Mouse (Mus musculus) liver, embryonic 13.5 days (tissue): ENCODE measurements around the gene Kynu. TPM values are rescaled to one million over a fixed set of nuclear protein-coding genes. Genes with fewer than 3 reads are reported as not detected.

Experiments
- ATAC-seq: fragments of 200-750 bp; cut with Nextera tagmentation; 2 replicates; pipeline ENCODE4 v1.8.0; 2017; ENCODE audit warnings: low read depth, mild to moderate bottlenecking, moderate number of reproducible peaks, moderate library complexity
- DNase-seq: peaks from one replicate; pipeline ENCODE4 v3.0.0; 2022
- H3K27ac ChIP-seq: fragments of 300-500 bp; sonication (generic); 2 replicates; pipeline ENCODE4 v1.5.1; 2015; ENCODE audit warnings: moderate library complexity, mild to moderate bottlenecking, inconsistent platforms
- H3K27me3 ChIP-seq: fragments of 300-500 bp; sonication (generic); 2 replicates; pipeline ENCODE4 v1.6.1; 2015; ENCODE audit warnings: mild to moderate bottlenecking, inconsistent platforms
- H3K36me3 ChIP-seq: fragments of 300-500 bp; sonication (generic); 2 replicates; pipeline ENCODE4 v1.6.1; 2015; ENCODE audit warnings: mild to moderate bottlenecking, inconsistent platforms
- H3K4me1 ChIP-seq: fragments of 300-500 bp; sonication (generic); replicated peaks from 2 replicates; pipeline ENCODE4 v1.6.1; 2015; ENCODE audit warnings: inconsistent platforms
- H3K4me2 ChIP-seq: fragments of 300-500 bp; sonication (generic); 2 replicates; pipeline ENCODE4 v1.6.1; 2015; ENCODE audit warnings: inconsistent platforms, mild to moderate bottlenecking, moderate library complexity
- H3K4me3 ChIP-seq: fragments of 300-500 bp; sonication (generic); replicated peaks from 2 replicates; pipeline ENCODE4 v1.5.1; 2015; ENCODE audit warnings: mild to moderate bottlenecking, inconsistent platforms
- H3K9ac ChIP-seq: fragments of 300-500 bp; sonication (generic); 2 replicates; pipeline ENCODE4 v1.6.1; 2015; ENCODE audit warnings: mild to moderate bottlenecking, inconsistent platforms
- H3K9me3 ChIP-seq: fragments of 300-500 bp; sonication (generic); replicated peaks from 2 replicates; pipeline ENCODE4 v1.6.1; 2016; ENCODE audit warnings: inconsistent platforms
- WGBS: fragments of 180-500 bp; shearing (Covaris S2); methylation state at CpG from one replicate; pipeline ENCODE4 v1.1.7; 2015; ENCODE audit not compliant: insufficient replicate concordance; 5-methylcytosine and 5-hydroxymethylcytosine counted together
- polyA plus RNA-seq: library from polyadenylated mRNA; unstranded; fragments of >200 nt; fragmentation: Nextera tagmentation; extraction: Ambion mirVana; gene quantifications from 2 replicates; pipeline ENCODE4 v1.2.1, GENCODE M21; 2015

Gene Kynu
- polyA plus RNA-seq: 1.1 and 1.3 TPM in 2 replicates

GRCm38 (mm10) chr2:43555062-43555888 is at the start of gene Kynu:
Gene Kynu, plus strand, starts transcription at chr2:43555329.
- Histone ChIP-seq H3K9me3 (no peaks in the 10 kb centered on the region), H3K36me3 (no peaks in the 10 kb centered on the region), H3K9ac (no peak within 1 kb of the TSS), H3K4me1 (no peaks in the 10 kb centered on the region), H3K27me3 (no peaks in the 10 kb centered on the region), H3K4me3 (no peak within 1 kb of the TSS), H3K27ac (no peak within 1 kb of the TSS), H3K4me2 (peak within 1 kb of the TSS; percentile 35; the same call in 1 of the 2 replicates)
- 24% methylated on average over 9 of the region's 9 CpGs for WGBS
- DNase-seq (no peak), ATAC-seq (peak; percentile 36; the same call in 1 of the 2 replicates)

GRCm38 (mm10) chr2:43506182-43506581 is 48.9 kb upstream of the Kynu start:
- Histone ChIP-seq H3K4me2 (no peak overlapping the region), H3K36me3 (no peaks in the 10 kb centered on the region), H3K4me3 (no peak overlapping the region), H3K27ac (no peak overlapping the region), H3K27me3 (no peaks in the 10 kb centered on the region), H3K4me1 (no peaks in the 10 kb centered on the region), H3K9me3 (no peaks in the 10 kb centered on the region), H3K9ac (no peak overlapping the region)
- ATAC-seq (no peak), DNase-seq (no peak)
- WGBS: 82% methylated on average over 3 of the region's 3 CpGs

- DNase-seq (no peak), ATAC-seq (no peak)
- Histone ChIP-seq H3K9ac (no peak overlapping the region), H3K4me2 (no peak overlapping the region), H3K4me3 (no peak overlapping the region), H3K9me3 (no peaks in the 10 kb centered on the region), H3K4me1 (no peaks in the 10 kb centered on the region), H3K36me3 (no peaks in the 10 kb centered on the region), H3K27ac (no peak overlapping the region), H3K27me3 (no peaks in the 10 kb centered on the region)
- WGBS: 58% methylated on average over 7 of the region's 7 CpGs
Observed at GRCm38 (mm10) chr2:43513852-43514251, 41.3 kb upstream of the Kynu start.

- Histone ChIP-seq H3K27me3 (no peaks in the 10 kb centered on the region), H3K27ac (no peak overlapping the region), H3K9ac (no peak overlapping the region), H3K36me3 (no peaks in the 10 kb centered on the region), H3K4me3 (no peak overlapping the region), H3K4me1 (no peaks in the 10 kb centered on the region), H3K9me3 (no peaks in the 10 kb centered on the region), H3K4me2 (no peak overlapping the region)
- no peak for DNase-seq
- no peak for ATAC-seq
- 50% methylated on average over 2 of the region's 2 CpGs for WGBS
Observed at GRCm38 (mm10) chr2:43534417-43534816, 20.7 kb upstream of the Kynu start.

GRCm38 (mm10) chr2:43542615-43543014 is 12.5 kb upstream of the Kynu start:
- ATAC-seq: no peak
- 56% methylated on average over 3 of the region's 3 CpGs for WGBS
- H3K4me1 ChIP-seq: no peaks in the 10 kb centered on the region

GRCm38 (mm10) chr2:43545665-43546064 is 9.5 kb upstream of the Kynu start:
- DNase-seq (no peak), ATAC-seq (no peak)
- Histone ChIP-seq H3K4me1 (no peaks in the 10 kb centered on the region), H3K36me3 (no peaks in the 10 kb centered on the region), H3K27ac (no peak overlapping the region), H3K9me3 (no peaks in the 10 kb centered on the region), H3K9ac (no peak overlapping the region), H3K4me3 (no peak overlapping the region), H3K4me2 (no peak overlapping the region), H3K27me3 (no peaks in the 10 kb centered on the region; the same call in 1 of the 2 replicates)
- WGBS: 26% methylated on average over 3 of the region's 3 CpGs

More at GRCm38 (mm10) chr2:43542615-43543014, 12.5 kb upstream of the Kynu start:
- no peaks in the 10 kb centered on the region for H3K9me3 ChIP-seq
- no peaks in the 10 kb centered on the region for H3K36me3 ChIP-seq
- H3K4me2 ChIP-seq: no peak overlapping the region
- no peak overlapping the region for H3K4me3 ChIP-seq
- no peaks in the 10 kb centered on the region for H3K27me3 ChIP-seq
- H3K9ac ChIP-seq: no peak overlapping the region
- H3K27ac ChIP-seq: no peak overlapping the region
- no peak for DNase-seq

- no peaks in the 10 kb centered on the region; the same call in 1 of the 2 replicates for H3K27me3 ChIP-seq
- no peak overlapping the region for H3K9ac ChIP-seq
- no peak overlapping the region for H3K4me2 ChIP-seq
- H3K36me3 ChIP-seq: no peaks in the 10 kb centered on the region
- H3K9me3 ChIP-seq: no peaks in the 10 kb centered on the region
- H3K4me1 ChIP-seq: no peaks in the 10 kb centered on the region
- DNase-seq: no peak
- 45% methylated on average over 1 of the region's 1 CpGs for WGBS
- no peak overlapping the region for H3K27ac ChIP-seq
- no peak overlapping the region for H3K4me3 ChIP-seq
- ATAC-seq: no peak
Observed at GRCm38 (mm10) chr2:43546448-43546847, 8.7 kb upstream of the Kynu start.

- WGBS: 64% methylated on average over 4 of the region's 4 CpGs
- H3K9ac ChIP-seq: no peak overlapping the region
- no peak for ATAC-seq
- H3K27ac ChIP-seq: no peak overlapping the region
- no peak for DNase-seq
- no peak overlapping the region for H3K4me3 ChIP-seq
- no peaks in the 10 kb centered on the region for H3K36me3 ChIP-seq
- H3K9me3 ChIP-seq: no peaks in the 10 kb centered on the region
- H3K27me3 ChIP-seq: no peaks in the 10 kb centered on the region; the same call in 1 of the 2 replicates
- H3K4me1 ChIP-seq: no peaks in the 10 kb centered on the region
- no peak overlapping the region for H3K4me2 ChIP-seq
Observed at GRCm38 (mm10) chr2:43554216-43554615, 913 bp upstream of the Kynu start.

- no peaks in the 10 kb centered on the region for H3K4me1 ChIP-seq
- H3K27me3 ChIP-seq: no peaks in the 10 kb centered on the region
- H3K4me2 ChIP-seq: no peak overlapping the region; the same call in 1 of the 2 replicates
- ATAC-seq (peak; percentile 48; the same call in 1 of the 2 replicates), DNase-seq (no peak)
- no peak overlapping the region for H3K4me3 ChIP-seq
- no peaks in the 10 kb centered on the region for H3K9me3 ChIP-seq
- H3K9ac ChIP-seq: no peak overlapping the region
- no peak overlapping the region for H3K27ac ChIP-seq
- WGBS: 59% methylated on average over 4 of the region's 4 CpGs
- no peaks in the 10 kb centered on the region for H3K36me3 ChIP-seq
Observed at GRCm38 (mm10) chr2:43555889-43556285, 758 bp downstream of the Kynu start.

GRCm38 (mm10) chr2:43556985-43557384 is 1.9 kb downstream of the Kynu start:
- H3K27me3 ChIP-seq: no peaks in the 10 kb centered on the region
- no peak overlapping the region for H3K9ac ChIP-seq
- H3K9me3 ChIP-seq: no peaks in the 10 kb centered on the region
- no peak overlapping the region for H3K27ac ChIP-seq
- H3K4me1 ChIP-seq: no peaks in the 10 kb centered on the region
- no peak overlapping the region for H3K4me2 ChIP-seq
- ATAC-seq: no peak
- DNase-seq: no peak
- WGBS: 67% methylated on average over 3 of the region's 3 CpGs
- H3K36me3 ChIP-seq: no peaks in the 10 kb centered on the region
- no peak overlapping the region for H3K4me3 ChIP-seq

- Histone ChIP-seq H3K36me3 (no peaks in the 10 kb centered on the region), H3K27ac (no peak overlapping the region), H3K4me2 (no peak overlapping the region), H3K4me1 (no peaks in the 10 kb centered on the region), H3K9me3 (0 out of 2 replicates have a peak, but pooled peaks cover 3% of the 10 kb centered on the region), H3K4me3 (no peak overlapping the region), H3K27me3 (no peaks in the 10 kb centered on the region), H3K9ac (no peak overlapping the region)
- no peak for ATAC-seq
- WGBS: 33% methylated on average over 3 of the region's 3 CpGs
- no peak for DNase-seq
Observed at GRCm38 (mm10) chr2:43561209-43561608, 6.1 kb downstream of the Kynu start.

- H3K27ac ChIP-seq: no peak overlapping the region
- no peak for DNase-seq
- H3K9me3 ChIP-seq: 0 out of 2 replicates have a peak, but pooled peaks cover 3% of the 10 kb centered on the region
- H3K27me3 ChIP-seq: no peaks in the 10 kb centered on the region
- no peaks in the 10 kb centered on the region for H3K4me1 ChIP-seq
- 78% methylated on average over 9 of the region's 9 CpGs for WGBS
- ATAC-seq: no peak
- no peaks in the 10 kb centered on the region for H3K36me3 ChIP-seq
- H3K4me2 ChIP-seq: no peak overlapping the region
- no peak overlapping the region for H3K9ac ChIP-seq
- H3K4me3 ChIP-seq: no peak overlapping the region
Observed at GRCm38 (mm10) chr2:43562779-43563178, 7.7 kb downstream of the Kynu start.
